ENCODE assay signal across 8 mouse cellular contexts in genomic region chr2:155619817-155620216, GRCm38 (mm10). TPM values are rescaled to one million over a fixed set of nuclear protein-coding genes. Genes with fewer than 3 reads are reported as not detected.
DNase-seq lines count a peak whose midpoint lies in the region; ATAC-seq and TF ChIP-seq lines count a peak whose summit lies in the region.

No protein-coding gene starts in this region.

- WGBS in heart, embryonic 16.5 days = 16% methylated on average over 8 of the region's 8 CpGs
- 18% methylated on average over 8 of the region's 8 CpGs for WGBS in liver, embryonic 15.5 days (ENCODE audit: insufficient replicate concordance)
- 21% methylated on average over 8 of the region's 8 CpGs for WGBS in neural tube, embryonic 12.5 days

- H3K27me3 ChIP-seq in heart, embryonic 16.5 days (ENCODE audit: control insufficient read depth, insufficient read depth, low read length) = no peaks in the 10 kb centered on the region
- peaks cover 13% of the 10 kb centered on the region; the same call in 1 of the 2 replicates for H3K27me3 ChIP-seq in liver, embryonic 15.5 days
- H3K27me3 ChIP-seq in neural tube, embryonic 12.5 days (replicated peaks) = 0 out of 2 replicates have a peak, but pooled peaks cover 6% of the 10 kb centered on the region
- H3K27me3 ChIP-seq in testis, adult 2 months (ENCODE audit: control insufficient read depth, insufficient read depth, low read length) = no peaks in the 10 kb centered on the region

- H3K4me1 ChIP-seq in heart, embryonic 16.5 days (ENCODE audit: control insufficient read depth, insufficient read depth, low read length) = peaks cover 9% of the 10 kb centered on the region
- peaks cover 72% of the 10 kb centered on the region for H3K4me1 ChIP-seq in liver, embryonic 15.5 days (replicated peaks)
- H3K4me1 ChIP-seq in neural tube, embryonic 12.5 days = no peaks in the 10 kb centered on the region
- peaks cover 7% of the 10 kb centered on the region for H3K4me1 ChIP-seq in testis, adult 2 months (ENCODE audit: control insufficient read depth, insufficient read depth, low read length)

- peaks cover 14% of the 10 kb centered on the region for H3K36me3 ChIP-seq in heart, embryonic 16.5 days (ENCODE audit: control insufficient read depth, insufficient read depth)
- no peaks in the 10 kb centered on the region; the same call in 1 of the 2 replicates for H3K36me3 ChIP-seq in liver, embryonic 15.5 days (replicated peaks)
- H3K36me3 ChIP-seq in neural tube, embryonic 12.5 days = no peaks in the 10 kb centered on the region
- H3K36me3 ChIP-seq in testis, adult 2 months (ENCODE audit: control insufficient read depth, insufficient read depth, low read length) = no peaks in the 10 kb centered on the region

- no peak overlapping the region for H3K4me2 ChIP-seq in heart, embryonic 16.5 days (ENCODE audit: low read depth, low read length)
- no peak overlapping the region for H3K4me2 ChIP-seq in liver, embryonic 15.5 days
- no peak overlapping the region for H3K4me2 ChIP-seq in neural tube, embryonic 12.5 days (replicated peaks)

- TF ChIP-seq CTCF in testis, adult 2 months (IDR thresholded peaks at IDR 0.05; ENCODE audit: control insufficient read depth, insufficient read depth, insufficient replicate concordance, low read depth, low read length) = peak; percentile 85

- no peaks in the 10 kb centered on the region for H3K9me3 ChIP-seq in heart, embryonic 16.5 days (replicated peaks; ENCODE audit: control insufficient read depth, low read length)
- H3K9me3 ChIP-seq in liver, embryonic 15.5 days (replicated peaks) = no peaks in the 10 kb centered on the region
- H3K9me3 ChIP-seq in neural tube, embryonic 12.5 days = no peaks in the 10 kb centered on the region

- H3K9ac ChIP-seq in heart, embryonic 16.5 days (ENCODE audit: low read length) = no peak overlapping the region
- no peak overlapping the region for H3K9ac ChIP-seq in liver, embryonic 15.5 days
- H3K9ac ChIP-seq in neural tube, embryonic 12.5 days = no peak overlapping the region

- ATAC-seq in erythroid progenitor cell, adult 5-6 weeks (replicated peaks; ENCODE audit: low FRiP score, poor library complexity, severe bottlenecking) = peak; percentile 73
- ATAC-seq in heart, embryonic 16.5 days (replicated peaks; ENCODE audit: extremely low read depth, insufficient read depth, low FRiP score) = peak; percentile 61
- ATAC-seq in liver, embryonic 15.5 days (ENCODE audit: insufficient read depth) = peak; percentile 68
- peak; percentile 33; the same call in 1 of the 2 replicates for ATAC-seq in neural tube, embryonic 12.5 days (ENCODE audit: low FRiP score, low read depth)

- TF ChIP-seq POLR2A in testis, adult 2 months (IDR thresholded peaks at IDR 0.05; ENCODE audit: control insufficient read depth, low read depth, low read length) = no peak

- peak; percentile 86 for DNase-seq in CD4-positive, CD25-positive, alpha-beta regulatory T cell, adult 2 months (ENCODE audit: low read depth, low spot score)
- DNase-seq in brain, adult 2 months (ENCODE audit: low read depth, low spot score) = peak; percentile 79
- peak; percentile 88 to 91 for DNase-seq in kidney, postnatal 25 days

- H3K27ac ChIP-seq in heart, embryonic 16.5 days (ENCODE audit: low read length) = no peak overlapping the region
- peak overlapping the region; percentile 46 for H3K27ac ChIP-seq in liver, embryonic 15.5 days (replicated peaks)
- no peak overlapping the region for H3K27ac ChIP-seq in neural tube, embryonic 12.5 days
- H3K27ac ChIP-seq in testis, adult 2 months (ENCODE audit: control insufficient read depth, insufficient read depth, low read depth, low read length) = no peak overlapping the region

- no peak overlapping the region for H3K4me3 ChIP-seq in heart, embryonic 16.5 days (ENCODE audit: low read length)
- H3K4me3 ChIP-seq in liver, embryonic 15.5 days (replicated peaks) = no peak overlapping the region
- no peak overlapping the region for H3K4me3 ChIP-seq in neural tube, embryonic 12.5 days
- H3K4me3 ChIP-seq in testis, adult 2 months (ENCODE audit: control insufficient read depth, low read depth, low read length) = no peak overlapping the region

RNA-seq across cellular contexts. Expression of gene Myh7b, which starts 8.8 kb away (rescaled TPM):
- total RNA-seq in erythroid progenitor cell, adult 5-6 weeks (2015; ENCODE audit: low replicate concordance) = not detected in 2 replicates
- total RNA-seq in erythroid progenitor cell, adult 5-6 weeks (2017; ENCODE audit: low replicate concordance) = not detected in 2 replicates
- 22.4 and 26.4 TPM in 2 replicates for polyA plus RNA-seq in heart, embryonic 16.5 days (2015; fragmentation: Nextera tagmentation; extraction: Ambion mirVana)
- polyA plus RNA-seq in liver, embryonic 15.5 days (2015; fragmentation: Nextera tagmentation; extraction: Ambion mirVana) = 1.6 and 1.7 TPM in 2 replicates
- 0.78 and 1.3 TPM in 2 replicates for polyA plus RNA-seq in neural tube, embryonic 12.5 days (2016; fragmentation: Nextera tagmentation; extraction: Ambion mirVana)
- polyA plus RNA-seq in testis, adult 2 months (2012; rRNA removed) = 0.98 and 1.3 TPM in 2 replicates

RNA-seq across cellular contexts. Expression of gene Gss, which starts 27.2 kb away (rescaled TPM):
- total RNA-seq in erythroid progenitor cell, adult 5-6 weeks (2015; ENCODE audit: low replicate concordance) = 2.9 and 7.1 TPM in 2 replicates
- 5.6 and 9.6 TPM in 2 replicates for total RNA-seq in erythroid progenitor cell, adult 5-6 weeks (2017; ENCODE audit: low replicate concordance)
- 25.3 and 26.9 TPM in 2 replicates for polyA plus RNA-seq in heart, embryonic 16.5 days (2015; fragmentation: Nextera tagmentation; extraction: Ambion mirVana)
- 73.4 and 88.1 TPM in 2 replicates for polyA plus RNA-seq in liver, embryonic 15.5 days (2015; fragmentation: Nextera tagmentation; extraction: Ambion mirVana)
- polyA plus RNA-seq in neural tube, embryonic 12.5 days (2016; fragmentation: Nextera tagmentation; extraction: Ambion mirVana) = 15.5 and 16.1 TPM in 2 replicates
- 4.6 and 5.3 TPM in 2 replicates for polyA plus RNA-seq in testis, adult 2 months (2012; rRNA removed)
